In the genomic region with DNA sequence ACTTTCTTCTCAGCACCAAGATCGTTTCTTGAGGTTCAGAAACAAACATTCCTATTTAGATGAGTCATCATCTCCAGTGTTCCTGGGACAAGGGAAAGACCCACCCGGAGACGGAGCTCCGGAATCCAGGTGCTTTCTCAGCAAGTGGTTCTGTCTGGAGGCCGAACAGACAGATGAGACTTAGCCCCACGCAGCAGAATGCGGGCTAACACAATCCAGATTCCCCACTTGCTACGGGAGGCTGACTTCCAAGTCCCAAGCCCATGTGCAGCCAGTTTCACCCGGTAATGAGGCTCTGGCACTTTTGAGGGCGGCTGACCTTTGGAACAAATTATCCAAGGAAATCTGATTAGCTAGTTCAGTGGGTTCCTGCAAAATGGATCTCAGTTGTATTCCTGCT, we compare ENCODE assay signal across 13 mouse cellular contexts.
DNase-seq lines count a peak whose midpoint lies in the region; ATAC-seq and TF ChIP-seq lines count a peak whose summit lies in the region.
"Had no signal": no experiment of that assay in that cellular context is flagged by ENCODE, and none has a peak within 500 bp of the region (broad histone marks: within the 10 kb centered on the region; RNA-seq: fewer than 3 reads in every experiment).

No protein-coding gene starts in this region.

- H3K9ac ChIP-seq in intestine, embryonic 14.5 days (ENCODE audit: low read length), result no peak overlapping the region
- H3K9ac ChIP-seq in intestine, postnatal 0 days (ENCODE audit: low read depth, low read length), result no peak overlapping the region
- no peak overlapping the region for H3K9ac ChIP-seq in midbrain, embryonic 14.5 days (replicated peaks; ENCODE audit: low read length)
- H3K9ac ChIP-seq: embryonic facial prominence, embryonic 12.5 days; heart, embryonic 12.5 days; hindbrain, embryonic 14.5 days; lung, embryonic 14.5 days had no signal

- H3K36me3 ChIP-seq in intestine, embryonic 14.5 days (ENCODE audit: control insufficient read depth, insufficient read depth, low read length), result no peaks in the 10 kb centered on the region
- H3K36me3 ChIP-seq in intestine, postnatal 0 days (ENCODE audit: control insufficient read depth, insufficient read depth), result no peaks in the 10 kb centered on the region
- H3K36me3 ChIP-seq in midbrain, embryonic 14.5 days (ENCODE audit: control insufficient read depth, insufficient read depth, low read length), result no peaks in the 10 kb centered on the region
- H3K36me3 ChIP-seq: embryonic facial prominence, embryonic 12.5 days; heart, embryonic 12.5 days; midbrain, embryonic 10.5 days had no signal

- H3K4me1 ChIP-seq in intestine, embryonic 14.5 days (replicated peaks; ENCODE audit: control insufficient read depth, insufficient read depth, low read length), result no peaks in the 10 kb centered on the region
- no peaks in the 10 kb centered on the region for H3K4me1 ChIP-seq in intestine, postnatal 0 days (replicated peaks; ENCODE audit: control insufficient read depth, insufficient read depth, low read length)
- no peaks in the 10 kb centered on the region for H3K4me1 ChIP-seq in midbrain, embryonic 14.5 days (ENCODE audit: control insufficient read depth, insufficient read depth, low read length)
- H3K4me1 ChIP-seq: heart, embryonic 12.5 days; midbrain, embryonic 10.5 days had no signal

- no peak for ATAC-seq in intestine, embryonic 14.5 days (replicated peaks; ENCODE audit: low FRiP score, low TSS enrichment, low read depth)
- no peak for ATAC-seq in intestine, postnatal 0 days
- ATAC-seq in midbrain, embryonic 14.5 days (ENCODE audit: low FRiP score, low TSS enrichment), result no peak

- no peak for TF ChIP-seq CTCF in intestine, postnatal 0 days (IDR thresholded peaks at IDR 0.05; ENCODE audit: low read depth)

- H3K4me3 ChIP-seq in intestine, embryonic 14.5 days (ENCODE audit: low read depth, low read length), result no peak overlapping the region
- H3K4me3 ChIP-seq in intestine, postnatal 0 days (ENCODE audit: low read depth, low read length), result no peak overlapping the region
- H3K4me3 ChIP-seq in midbrain, embryonic 14.5 days (replicated peaks; ENCODE audit: low read depth, low read length), result no peak overlapping the region
- H3K4me3 ChIP-seq: embryonic facial prominence, embryonic 12.5 days; heart, embryonic 12.5 days; midbrain, embryonic 10.5 days had no signal

- H3K27ac ChIP-seq in intestine, embryonic 14.5 days (ENCODE audit: low read depth), result no peak overlapping the region
- H3K27ac ChIP-seq in intestine, postnatal 0 days (ENCODE audit: low read depth, low read length), result no peak overlapping the region
- no peak overlapping the region for H3K27ac ChIP-seq in midbrain, embryonic 14.5 days (replicated peaks; ENCODE audit: low read depth, low read length)
- H3K27ac ChIP-seq: embryonic facial prominence, embryonic 12.5 days; hindbrain, embryonic 14.5 days; midbrain, embryonic 10.5 days had no signal

- H3K4me2 ChIP-seq in intestine, embryonic 14.5 days (ENCODE audit: low read length), result no peak overlapping the region
- H3K4me2 ChIP-seq in intestine, postnatal 0 days (replicated peaks; ENCODE audit: low read depth), result no peak overlapping the region
- H3K4me2 ChIP-seq in midbrain, embryonic 14.5 days (ENCODE audit: low read length), result no peak overlapping the region
- H3K4me2 ChIP-seq: embryonic facial prominence, embryonic 12.5 days; heart, embryonic 12.5 days; hindbrain, embryonic 14.5 days; lung, embryonic 14.5 days had no signal

- peak; percentile 51 for DNase-seq in intestine, embryonic 14.5 days (ENCODE audit: low spot score)
- peak; percentile 43 for DNase-seq in embryo, embryonic 11 days
- DNase-seq in kidney, adult 8-10 months, result peak; percentile 6 to 17
- DNase-seq in retina, postnatal 1 day, result peak; percentile 36
- DNase-seq in gastrocnemius, postnatal 4 days (ENCODE audit: low spot score in 2 of 2), result no peak
- no peak for DNase-seq in layer of hippocampus, postnatal 36 days
- no peak for DNase-seq in midbrain, embryonic 14.5 days
- DNase-seq: lung, embryonic 14.5 days had no signal

- 50% methylated on average over 10 of the region's 10 CpGs for WGBS in intestine, embryonic 14.5 days
- 39% methylated on average over 10 of the region's 10 CpGs for WGBS in intestine, postnatal 0 days
- WGBS in midbrain, embryonic 14.5 days, result 67% methylated on average over 10 of the region's 10 CpGs

- H3K9me3 ChIP-seq in intestine, embryonic 14.5 days (ENCODE audit: control insufficient read depth, low read length), result no peaks in the 10 kb centered on the region
- no peaks in the 10 kb centered on the region for H3K9me3 ChIP-seq in intestine, postnatal 0 days (ENCODE audit: control insufficient read depth)
- H3K9me3 ChIP-seq in midbrain, embryonic 14.5 days (ENCODE audit: control insufficient read depth, low read length), result no peaks in the 10 kb centered on the region
- H3K9me3 ChIP-seq: embryonic facial prominence, embryonic 12.5 days; midbrain, embryonic 10.5 days had no signal

- no peaks in the 10 kb centered on the region for H3K27me3 ChIP-seq in intestine, embryonic 14.5 days (replicated peaks; ENCODE audit: control insufficient read depth, insufficient read depth, low read length)
- no peaks in the 10 kb centered on the region for H3K27me3 ChIP-seq in intestine, postnatal 0 days (replicated peaks; ENCODE audit: control insufficient read depth, insufficient read depth, low read length)
- no peaks in the 10 kb centered on the region for H3K27me3 ChIP-seq in midbrain, embryonic 14.5 days (ENCODE audit: control insufficient read depth, insufficient read depth, low read length)
- H3K27me3 ChIP-seq: heart, embryonic 12.5 days had no signal

Comparison
In these comparisons a context has a peak if more than half of its experiments do, and no peak if none do; other contexts are left out.
1. DNase-seq: peak in intestine, embryonic 14.5 days (single experiment), embryo, embryonic 11 days (single experiment), kidney, adult 8-10 months (2 of 2) and retina, postnatal 1 day (single experiment); none in gastrocnemius, postnatal 4 days (0 of 2), layer of hippocampus, postnatal 36 days (0 of 2) and midbrain, embryonic 14.5 days (single experiment).